Mouse (Mus musculus): Measurements from ENCODE around the gene Rsrp1.

Gene Rsrp1

DNA sequence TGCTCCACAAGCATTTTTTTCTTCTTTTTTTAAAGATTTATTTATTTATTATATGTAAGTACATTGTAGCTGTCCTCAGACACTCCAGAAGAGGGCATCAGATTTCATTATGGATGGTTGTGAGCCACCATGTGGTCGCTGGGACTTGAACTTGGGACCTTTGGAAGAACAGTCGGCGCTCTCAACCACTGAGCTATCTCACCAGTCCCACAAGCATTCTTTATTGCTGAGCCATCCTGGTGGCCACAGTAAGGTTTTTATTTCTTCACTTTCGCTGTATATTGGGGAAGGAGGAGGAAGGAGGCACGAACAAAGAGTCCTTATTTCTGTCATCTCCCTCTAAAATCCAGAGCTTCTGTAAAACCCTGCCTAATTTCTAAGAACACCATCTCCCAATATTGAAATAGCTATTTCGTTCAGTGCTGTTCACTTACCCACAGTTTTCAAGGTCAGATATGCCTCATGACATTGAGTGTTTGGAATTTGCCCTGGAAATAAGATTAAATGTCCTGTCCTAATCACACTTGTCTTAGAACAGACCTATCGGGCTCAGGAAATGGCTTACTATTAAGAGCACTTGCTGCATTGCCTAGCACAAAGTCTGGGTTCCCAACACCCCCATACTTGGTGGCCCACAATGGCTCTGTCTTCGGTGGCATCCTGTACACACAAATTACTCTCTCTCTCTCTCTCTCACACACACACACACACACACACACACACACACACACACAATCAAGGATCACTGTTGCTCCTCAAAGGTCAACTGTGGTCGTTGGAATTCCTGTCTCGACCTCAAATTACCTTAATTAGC lies 1.1 kb upstream of the Rsrp1 start:
- DNase-seq (ENCODE audit: low spot score) = no peak

GRCm38 (mm10) chr4:134922925-134923244 lies 507 bp upstream of the Rsrp1 start:
- no peak for DNase-seq (ENCODE audit: low spot score)

DNA sequence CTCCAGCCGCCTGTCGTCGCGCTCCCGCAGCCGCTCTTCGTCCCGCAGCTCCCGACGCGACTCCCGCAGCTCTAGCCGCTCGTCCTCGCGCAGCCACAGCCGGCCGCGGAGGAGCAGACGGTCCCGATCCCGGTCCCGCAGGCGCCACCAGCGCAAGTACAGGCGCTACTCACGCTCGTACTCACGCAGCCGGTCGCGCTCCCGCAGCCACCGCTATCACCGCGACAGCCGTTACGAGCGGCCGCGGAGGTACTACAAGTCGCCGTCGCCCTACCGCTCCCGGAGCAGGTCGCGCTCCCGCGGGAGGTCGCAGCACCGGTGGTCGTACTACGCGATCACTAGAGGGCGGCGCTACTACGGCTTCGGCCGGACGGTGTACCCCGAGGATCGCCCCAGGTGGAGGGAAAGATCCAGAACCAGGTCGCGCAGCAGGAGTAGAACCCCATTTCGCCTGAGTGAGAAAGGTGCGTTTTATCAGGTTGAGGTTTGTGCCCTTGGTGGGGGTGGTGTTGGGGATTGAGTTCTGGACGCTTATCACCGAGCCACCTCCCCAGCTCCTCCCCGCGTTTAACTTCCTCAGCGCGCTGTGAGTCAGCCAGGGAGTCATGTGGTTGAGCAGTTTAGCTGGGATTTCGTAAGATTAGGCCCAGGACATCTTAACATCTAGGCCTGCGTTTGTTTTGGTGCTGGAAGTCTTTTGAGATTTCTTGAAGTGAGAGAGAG lies 788 bp downstream of the Rsrp1 start:
- no peak for DNase-seq (ENCODE audit: low spot score)

DNA sequence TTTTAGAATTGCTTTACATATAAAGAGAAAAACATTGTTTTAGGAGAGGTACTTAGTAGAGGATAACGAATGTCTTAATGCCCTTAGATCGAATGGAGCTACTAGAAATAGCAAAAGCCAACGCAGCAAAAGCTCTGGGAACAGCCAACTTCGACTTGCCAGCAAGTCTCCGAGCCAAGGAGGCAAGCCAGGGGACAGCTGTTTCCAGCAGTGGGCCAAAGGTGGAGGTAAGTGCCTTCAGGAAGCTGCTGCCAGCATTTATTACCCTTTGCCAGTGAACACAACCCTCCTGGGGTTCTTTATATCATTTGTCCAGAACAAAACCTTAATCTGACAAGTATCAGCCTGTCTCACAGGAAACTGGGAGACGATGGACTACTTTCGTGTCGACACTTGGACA lies 1.8 kb downstream of the Rsrp1 start:
- DNase-seq (ENCODE audit: low spot score) = no peak

DNA sequence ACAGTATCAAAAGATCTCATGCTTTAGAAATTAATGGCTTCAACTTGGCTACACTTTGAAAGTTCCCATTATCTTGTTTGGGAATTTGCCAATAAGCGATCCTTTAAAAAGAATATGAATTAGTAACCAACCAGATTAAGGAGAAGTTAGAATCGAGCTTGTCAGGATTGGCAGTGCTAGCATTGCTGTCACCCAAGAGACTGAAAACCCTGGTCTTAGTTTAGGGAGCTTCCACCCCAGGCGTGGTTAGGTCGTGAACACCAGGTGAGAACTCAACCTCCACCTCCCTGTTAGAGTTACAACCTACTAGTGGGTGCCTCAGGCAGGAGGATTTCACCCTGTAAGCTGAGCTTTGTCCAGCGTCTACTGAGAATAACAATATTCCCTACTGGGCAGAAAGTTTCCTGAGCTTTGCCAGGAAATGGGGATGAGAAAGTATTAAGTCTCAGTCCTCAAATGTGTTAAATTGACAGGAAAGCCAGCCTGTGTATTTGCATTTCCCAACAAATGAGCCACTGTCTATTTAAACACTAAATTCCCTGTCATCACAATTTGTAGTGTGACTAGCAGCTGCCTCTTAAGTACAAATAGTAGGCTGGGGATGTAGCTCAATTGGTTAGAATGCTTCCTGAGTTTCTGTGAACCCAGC lies 4.5 kb downstream of the Rsrp1 start:
- DNase-seq (ENCODE audit: low spot score) = no peak

- no peak for DNase-seq (ENCODE audit: low spot score)
Measured at GRCm38 (mm10) chr4:134928464-134928836, 5.1 kb downstream of the Rsrp1 start.

- no peak for DNase-seq (ENCODE audit: low spot score)
Measured at GRCm38 (mm10) chr4:134929536-134929935, 6.1 kb downstream of the Rsrp1 start.

DNA sequence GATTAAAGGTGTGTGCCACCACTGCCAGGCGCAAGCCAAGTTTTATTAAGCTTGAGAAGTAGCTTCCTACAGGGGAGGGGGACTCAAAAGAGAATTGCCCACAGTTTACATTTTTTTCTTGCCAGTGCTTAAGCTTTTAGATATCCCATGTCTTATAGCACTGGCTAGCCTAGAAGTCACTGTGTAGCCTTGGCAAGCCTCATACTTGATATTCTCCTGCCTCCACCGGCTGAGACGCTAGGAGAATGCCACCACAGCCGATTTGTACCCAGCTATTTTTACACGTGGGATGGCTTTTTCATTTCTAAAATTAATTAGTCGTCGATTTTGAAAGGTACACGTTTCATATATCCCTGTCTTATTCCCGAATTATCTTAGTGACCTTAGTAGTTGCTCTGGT lies 6.8 kb downstream of the Rsrp1 start:
- DNase-seq (ENCODE audit: low spot score) = no peak

GRCm38 (mm10) chr4:134930684-134931481 lies 7.5 kb downstream of the Rsrp1 start, which contains the start of gene Syf2:
Gene Syf2 (plus strand): TSS chr4:134930898.
- DNase-seq (ENCODE audit: low spot score) = peak; percentile 89

DNA sequence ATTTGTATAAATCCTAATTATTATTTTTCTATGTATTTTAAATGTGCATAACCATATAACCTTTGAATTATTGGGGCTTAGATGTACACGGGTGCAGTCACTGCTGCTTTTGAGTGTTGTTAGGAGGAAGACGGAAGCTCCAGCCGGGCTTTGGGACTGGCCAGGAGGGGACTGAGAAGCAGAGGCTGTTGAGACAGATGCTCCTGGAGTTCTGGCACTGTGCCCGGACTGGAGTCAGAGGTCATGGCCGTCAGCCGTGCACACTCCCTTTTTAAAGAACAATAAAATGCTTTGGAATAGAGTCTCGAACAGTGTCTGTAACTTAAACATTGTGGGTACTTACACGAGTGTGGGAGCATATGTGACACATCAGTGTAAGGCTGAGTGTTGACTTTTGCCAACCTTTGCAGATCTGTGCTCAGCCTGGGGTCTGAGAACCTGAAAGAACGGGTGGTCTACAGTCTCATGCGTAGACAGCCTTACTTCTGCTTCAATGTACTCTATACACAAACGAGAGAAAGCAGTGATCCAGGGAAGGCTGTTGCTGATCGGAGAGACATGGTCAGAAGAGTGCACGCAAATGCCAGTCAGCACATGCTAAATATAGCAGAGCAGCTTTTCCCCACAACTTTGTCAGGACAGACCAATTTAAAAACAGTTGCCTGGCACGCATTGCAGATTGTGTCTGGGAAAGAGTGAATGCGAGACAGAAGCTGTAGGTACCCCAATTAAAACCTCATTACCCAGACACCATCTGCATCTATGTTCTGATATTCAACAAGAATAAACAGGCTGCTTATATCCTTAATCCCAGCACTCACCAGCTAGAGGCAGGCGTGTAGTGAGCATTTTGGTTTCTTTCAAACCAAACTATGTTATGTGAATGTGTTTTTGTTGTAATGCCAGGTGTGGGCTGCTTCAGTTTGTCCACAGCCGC lies 14.1 kb downstream of the Rsrp1 start:
- no peak for DNase-seq (ENCODE audit: low spot score)

DNA sequence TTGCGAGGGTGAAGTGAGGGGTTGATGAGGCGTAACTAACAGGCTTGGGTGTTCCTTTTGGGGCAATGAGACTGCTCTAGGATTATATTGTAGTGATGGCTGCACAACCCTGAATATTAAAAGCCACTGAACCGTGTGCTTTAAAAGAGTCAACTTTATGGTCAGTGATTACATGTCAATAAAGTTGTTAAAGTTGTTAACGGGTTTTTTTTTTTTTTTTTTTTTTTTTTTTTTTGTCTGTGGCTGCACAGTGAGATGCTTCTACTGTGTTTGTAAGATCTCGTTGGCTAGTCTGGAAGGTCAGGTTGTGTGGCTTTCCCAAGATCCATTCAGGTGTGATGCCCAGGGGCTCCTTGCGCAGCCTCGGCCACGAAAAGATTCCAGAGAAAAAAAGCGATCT lies 16.5 kb downstream of the Rsrp1 start:
- DNase-seq (ENCODE audit: low spot score) = no peak

GRCm38 (mm10) chr4:134943758-134944538 lies 20.6 kb downstream of the Rsrp1 start:
- no peak for DNase-seq (ENCODE audit: low spot score)

GRCm38 (mm10) chr4:134946024-134946744 lies 22.8 kb downstream of the Rsrp1 start:
- DNase-seq (ENCODE audit: low spot score) = no peak

- DNase-seq (ENCODE audit: low spot score) = no peak
Measured at GRCm38 (mm10) chr4:134950518-134951091, 27.2 kb downstream of the Rsrp1 start.

DNA sequence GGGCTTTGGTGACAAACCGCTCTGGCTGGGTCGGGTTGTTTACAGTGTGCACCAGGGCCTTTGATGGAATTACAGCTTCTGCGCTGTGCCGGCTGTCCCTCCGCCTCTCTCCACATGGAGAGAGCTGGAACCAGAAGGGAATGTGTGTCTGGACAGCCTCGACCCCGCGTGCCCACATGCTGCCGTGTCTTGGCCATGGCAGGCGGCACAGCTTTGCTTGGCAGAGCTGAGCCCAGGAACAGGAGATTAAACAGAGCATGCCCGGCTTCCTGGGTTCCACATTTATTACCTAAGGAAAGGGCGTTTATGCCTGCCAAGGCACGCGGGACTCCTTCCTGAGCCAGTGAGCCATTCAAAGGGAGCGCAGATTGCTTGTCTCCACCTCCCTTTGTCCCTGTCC lies 31.1 kb downstream of the Rsrp1 start:
- DNase-seq (ENCODE audit: low spot score) = no peak

- no peak for DNase-seq (ENCODE audit: low spot score)
Measured at GRCm38 (mm10) chr4:134955196-134955595, 31.8 kb downstream of the Rsrp1 start.

GRCm38 (mm10) chr4:134955845-134956244 lies 32.5 kb downstream of the Rsrp1 start:
- DNase-seq (ENCODE audit: low spot score) = no peak

GRCm38 (mm10) chr4:134956328-134956727 lies 32.9 kb downstream of the Rsrp1 start:
- no peak for DNase-seq (ENCODE audit: low spot score)

GRCm38 (mm10) chr4:134963021-134963776 lies 39.8 kb downstream of the Rsrp1 start:
- DNase-seq (ENCODE audit: low spot score) = no peak

All from left cerebral cortex, adult 11 months (tissue).